Mouse (Mus musculus): ENCODE measurements around the gene Unc5b.
"Not testable (repeated sequence)": the region's sequence is repeated elsewhere in the genome, so short reads cannot be mapped to it uniquely, and the experiment has no call there.

Unc5b gene

DNA sequence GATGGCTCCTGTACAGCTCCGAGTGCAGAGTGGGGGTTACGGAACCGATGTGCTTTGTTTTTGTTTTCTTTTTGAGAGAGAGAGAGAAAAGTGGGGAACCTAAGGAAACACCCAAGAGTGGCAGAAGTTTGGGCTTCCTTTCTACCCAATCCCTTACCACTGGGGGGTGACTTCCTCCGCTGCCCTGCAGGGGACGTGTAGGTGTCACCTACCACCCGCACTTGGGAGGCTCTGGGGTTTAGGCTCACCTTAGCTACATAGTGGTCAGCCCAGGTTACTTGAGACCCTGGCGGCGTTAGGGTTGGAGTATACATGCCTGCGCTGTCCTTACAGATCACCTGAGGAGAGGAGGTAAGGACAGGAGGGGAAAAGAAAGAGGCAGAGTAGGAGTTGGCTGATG is 78.1 kb downstream of the Unc5b start:
- DNase-seq (ENCODE audit: low read depth): no peak

DNA sequence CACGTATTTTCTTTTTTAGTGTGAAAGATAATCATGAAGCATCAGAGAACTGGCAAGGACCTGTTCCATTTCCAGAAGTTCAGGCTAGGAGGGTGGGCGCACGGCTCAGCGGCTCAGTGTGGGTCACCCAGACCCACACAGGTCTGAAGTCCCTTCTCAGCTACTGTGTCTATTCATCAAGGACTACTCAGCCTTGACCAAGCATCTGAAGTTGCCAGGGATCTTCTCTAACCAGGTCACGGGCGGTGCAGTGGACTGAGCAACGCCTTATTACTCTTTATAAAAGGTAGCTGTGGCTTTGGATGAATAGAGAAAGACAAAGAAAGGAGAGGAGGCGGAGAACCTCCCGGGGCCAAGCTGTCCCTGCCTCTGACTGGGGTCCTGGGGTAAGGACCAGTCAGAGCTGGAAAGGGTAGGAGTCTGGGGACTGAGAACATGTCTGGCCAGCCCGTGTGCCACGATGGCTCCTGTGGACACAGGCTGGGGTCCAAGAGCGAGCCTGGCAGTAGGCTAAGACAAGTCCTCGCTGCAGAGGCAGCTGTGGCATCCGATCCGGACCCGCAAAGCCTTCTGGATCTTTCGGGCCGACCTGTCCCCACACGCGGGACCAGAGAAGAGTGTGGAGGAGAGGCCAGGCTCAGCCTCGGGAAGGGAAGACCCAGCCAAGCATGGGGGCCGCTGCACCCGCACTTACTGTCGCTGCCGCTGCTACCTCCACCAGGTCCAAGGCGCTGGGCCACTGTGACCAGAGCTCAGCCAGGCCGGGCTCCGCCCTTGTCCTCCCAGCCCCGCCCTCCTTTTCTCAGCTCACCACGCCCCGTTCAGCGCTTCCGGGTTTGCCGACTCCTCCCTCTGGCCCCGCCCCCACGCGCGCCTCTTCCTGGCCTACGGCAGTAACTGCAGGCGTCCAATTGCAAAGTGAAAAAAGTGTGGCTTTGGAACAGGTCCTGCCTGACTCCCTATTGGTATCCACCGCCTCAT is 79.1 kb downstream of the Unc5b start, which contains the start of gene Slc29a3:
Slc29a3 (minus strand) TSS at position 755 of the 981 bp plus-strand sequence.
- peak; percentile 84 for DNase-seq (ENCODE audit: low read depth)

DNA sequence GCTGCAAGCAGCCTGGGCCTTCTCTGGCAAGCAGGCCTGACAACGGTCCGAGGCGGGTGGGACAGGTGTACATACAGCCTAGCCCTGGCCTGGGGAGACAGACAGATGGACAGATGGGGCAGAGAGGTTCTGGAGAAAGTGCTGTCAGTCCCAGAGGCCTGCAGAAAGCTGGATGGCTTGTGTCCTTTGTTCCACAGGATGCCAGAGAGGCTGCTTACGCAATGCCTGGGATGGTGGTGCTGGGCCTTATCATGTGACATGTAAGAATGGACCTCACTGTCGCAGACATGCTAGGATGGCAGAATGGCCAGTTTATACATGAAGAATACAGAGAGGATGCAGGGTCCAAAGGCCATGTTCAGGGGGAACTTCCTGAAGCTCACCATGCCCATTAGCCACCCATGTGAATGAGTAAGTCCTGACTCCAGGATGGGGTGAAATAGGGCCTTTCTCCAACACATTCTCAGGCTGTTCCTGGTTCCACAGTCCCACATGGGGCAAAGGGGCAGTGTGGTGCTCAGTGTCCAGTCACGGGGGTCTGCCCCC is 83.6 kb downstream of the Unc5b start:
- no peak for DNase-seq (ENCODE audit: low read depth)

DNA sequence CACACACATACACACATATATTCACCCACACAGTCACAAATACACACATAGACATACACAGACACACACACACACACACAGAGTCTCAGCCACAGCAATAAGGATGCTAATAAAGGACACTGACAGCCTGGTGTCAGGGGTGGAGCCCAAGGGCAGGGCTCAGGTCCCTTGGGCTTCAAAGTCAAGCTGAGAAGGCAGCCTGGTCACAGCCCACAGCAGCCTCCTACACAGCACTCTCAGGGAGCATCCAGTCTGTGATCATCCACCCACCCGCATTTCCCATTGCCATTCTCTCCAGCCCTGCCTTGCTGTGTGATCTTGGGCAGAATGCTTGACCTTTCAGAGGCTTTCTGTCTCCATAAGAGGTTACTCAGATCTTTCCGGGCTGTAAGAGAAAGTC is 84.9 kb downstream of the Unc5b start:
- no peak for DNase-seq (ENCODE audit: low read depth)

DNA sequence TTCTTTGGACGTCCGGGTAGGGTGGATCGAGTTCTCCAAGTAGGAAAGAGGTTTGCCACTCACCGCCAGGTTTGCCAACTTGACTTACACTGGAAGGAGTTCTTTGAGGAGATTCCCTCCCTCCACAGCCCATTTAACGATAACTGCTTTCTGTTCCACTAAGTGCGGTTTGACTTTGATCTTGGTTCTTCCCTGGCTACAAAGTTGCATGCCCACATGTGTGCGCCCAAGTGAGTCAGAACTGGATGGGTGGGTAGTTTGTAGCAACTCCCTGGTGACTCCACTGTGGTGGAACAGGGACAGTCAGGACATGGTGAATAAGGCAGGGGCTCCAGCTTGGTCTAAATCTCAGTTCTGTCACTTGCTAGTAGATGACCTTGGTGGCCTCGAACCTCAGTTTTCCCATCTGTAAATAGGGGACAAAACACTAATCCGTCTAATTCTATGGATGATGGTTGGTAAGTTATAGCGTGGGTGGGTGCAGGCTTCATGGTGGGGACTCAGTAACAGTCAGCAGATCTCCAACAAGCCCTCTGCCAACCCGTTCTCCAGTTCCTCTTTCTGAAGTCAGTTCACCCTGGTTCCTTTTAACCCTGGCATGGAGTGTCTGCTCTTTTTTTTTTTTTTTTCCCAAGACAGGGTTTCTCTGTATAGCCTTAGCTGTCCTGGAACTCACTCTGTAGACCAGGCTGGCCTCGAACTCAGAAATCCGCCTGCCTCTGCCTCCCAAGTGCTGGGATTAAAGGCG is 86.7 kb downstream of the Unc5b start:
- DNase-seq (ENCODE audit: low read depth): no peak

DNA sequence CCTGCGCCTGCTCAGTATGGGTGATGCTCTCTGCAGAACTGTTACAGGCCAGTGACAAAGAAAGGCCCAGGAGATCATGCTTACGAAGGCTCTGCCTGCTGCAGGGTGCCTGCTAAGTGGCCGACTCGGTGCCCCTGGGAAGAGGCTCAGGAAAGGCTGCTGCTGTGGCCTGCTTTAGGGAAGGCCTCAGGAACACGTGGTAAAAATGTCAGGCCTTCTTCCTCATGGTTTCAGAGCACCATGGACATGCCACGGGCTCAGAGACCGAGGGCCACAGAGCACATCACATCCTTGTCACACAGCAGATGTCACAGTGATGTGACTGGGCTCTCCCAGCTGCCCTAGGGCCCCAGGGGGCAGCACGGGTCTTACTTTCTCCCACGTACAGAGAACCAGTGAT is 87.7 kb downstream of the Unc5b start:
- DNase-seq (ENCODE audit: low read depth): no peak

DNA sequence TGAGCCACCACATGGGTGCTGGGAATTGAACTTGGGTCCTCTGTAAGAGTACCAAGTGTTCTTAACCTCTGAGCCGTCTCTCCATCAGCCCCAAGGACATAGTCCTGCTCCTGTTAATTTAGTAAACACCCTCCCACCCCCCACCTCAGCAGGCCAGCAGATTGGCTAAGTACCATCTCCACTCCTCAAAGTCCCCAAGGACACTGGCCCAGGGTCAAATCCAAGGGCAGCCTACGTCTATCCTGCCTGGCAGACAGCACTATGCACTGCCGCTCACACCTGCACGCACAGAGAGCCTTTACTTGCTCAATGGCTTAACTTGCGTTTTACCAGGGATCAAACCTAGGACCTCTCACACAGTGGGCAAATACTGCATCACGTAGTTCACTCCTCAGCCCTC is 88.4 kb downstream of the Unc5b start:
- no peak for DNase-seq (ENCODE audit: low read depth)

DNA sequence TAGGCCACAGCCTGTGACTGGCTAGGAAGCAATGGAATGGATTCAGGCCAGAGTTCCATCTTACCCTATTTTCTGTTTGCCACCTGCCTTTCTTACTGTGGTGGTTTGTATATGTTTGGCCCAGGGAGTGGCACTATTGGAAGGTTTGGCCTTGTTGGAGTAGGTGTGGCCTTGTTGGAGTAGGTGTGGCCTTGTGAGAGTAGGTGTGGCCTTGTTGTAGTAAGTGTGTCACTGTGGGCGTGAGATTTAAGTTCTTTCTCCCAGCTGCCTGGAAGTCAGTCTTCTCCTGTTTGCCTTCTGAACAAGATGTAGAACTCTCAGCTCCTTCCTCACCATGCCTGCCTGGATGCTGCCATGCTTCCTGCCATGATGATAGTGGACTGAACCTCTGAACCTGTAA is 89.1 kb downstream of the Unc5b start:
- DNase-seq (ENCODE audit: low read depth): not testable (repeated sequence)

DNA sequence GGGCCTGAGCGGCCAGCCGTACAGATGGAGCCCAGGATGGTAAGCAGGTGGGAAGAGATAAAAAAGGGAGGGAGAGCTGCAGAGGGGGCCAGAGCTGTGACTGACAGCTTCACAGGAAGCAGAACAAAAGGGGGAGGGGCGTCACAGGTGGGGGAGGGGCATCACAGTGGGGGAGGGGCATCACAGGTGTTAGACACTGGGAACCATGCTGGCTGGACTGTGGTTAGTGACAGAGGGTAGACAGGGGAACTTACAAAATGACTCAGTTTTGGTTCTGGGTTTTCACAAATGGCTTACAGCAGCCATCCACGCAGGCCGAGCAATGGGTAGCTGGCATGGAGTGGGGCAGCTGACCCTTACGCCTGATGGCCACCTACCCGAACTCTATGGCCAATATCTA is 89.9 kb downstream of the Unc5b start:
- no peak for DNase-seq (ENCODE audit: low read depth)

DNA sequence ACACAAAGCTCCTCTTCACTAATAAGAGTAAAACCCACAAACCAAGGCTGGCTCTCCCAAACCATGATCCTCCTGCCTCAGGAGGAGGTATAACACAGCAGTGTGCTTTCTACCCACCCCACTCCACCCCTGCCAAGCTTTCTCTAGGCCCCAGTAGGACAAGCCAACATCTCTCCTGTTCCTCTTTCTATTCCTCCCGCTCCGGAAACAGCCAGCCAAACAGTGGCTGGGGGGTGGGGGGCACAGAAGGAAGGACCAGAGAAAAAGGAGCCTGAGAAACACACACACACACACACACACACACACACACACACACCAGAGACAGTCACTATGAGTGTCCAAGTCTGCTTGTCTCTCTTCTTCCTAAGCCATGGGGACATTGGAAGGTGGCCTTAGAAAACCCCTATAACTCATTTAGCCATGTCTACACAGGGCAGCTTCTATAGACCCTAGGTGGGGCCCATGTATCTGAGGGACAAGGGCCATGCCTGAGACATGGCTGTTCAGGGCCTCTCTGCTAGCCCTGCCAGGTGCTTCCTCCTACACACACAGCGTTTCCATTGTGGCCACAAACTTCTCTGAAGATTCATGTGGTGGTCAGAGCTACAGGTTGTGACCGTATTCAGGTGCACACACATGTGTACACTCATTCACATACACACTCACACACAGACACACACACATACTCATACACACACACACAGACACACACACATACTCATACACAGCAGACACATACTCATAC is 91.6 kb downstream of the Unc5b start:
- no peak for DNase-seq (ENCODE audit: low read depth)

DNA sequence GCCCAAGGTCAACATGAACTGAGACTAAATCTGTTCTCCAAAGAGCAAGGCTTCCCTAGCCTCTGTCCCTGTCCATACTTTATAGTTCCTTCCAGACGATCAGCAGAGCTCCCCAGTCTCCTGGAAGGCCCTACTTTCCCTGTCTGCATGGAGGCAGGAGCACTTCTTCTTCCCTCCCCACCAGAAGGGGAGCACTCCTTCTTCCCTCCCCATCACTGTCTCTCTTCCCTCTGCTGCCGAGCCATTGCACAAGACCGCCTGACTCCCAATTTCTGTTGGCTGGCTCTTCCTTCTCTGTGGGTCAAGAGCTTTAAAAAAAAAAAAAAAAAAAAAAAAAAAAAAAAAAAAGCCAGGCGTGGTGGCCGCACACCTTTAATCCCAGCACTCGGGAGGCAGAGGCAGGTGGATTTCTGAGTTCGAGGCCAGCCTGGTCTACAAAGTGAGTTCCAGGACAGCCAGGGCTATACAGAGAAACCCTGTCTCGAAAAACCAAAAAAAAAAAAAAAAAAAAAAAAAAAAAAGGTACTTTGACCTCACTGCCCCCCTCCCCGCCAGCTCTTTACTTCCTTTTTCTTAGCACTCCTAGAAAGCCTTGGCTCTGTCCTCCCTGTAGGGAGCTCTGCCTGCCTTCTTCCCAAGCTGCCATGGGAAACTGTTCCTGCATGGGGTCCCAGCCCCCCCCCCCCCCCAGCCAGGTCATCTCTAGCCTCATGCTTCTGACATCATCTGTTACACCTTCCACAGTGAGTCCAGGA is 93.3 kb downstream of the Unc5b start:
- no peak for DNase-seq (ENCODE audit: low read depth)

DNA sequence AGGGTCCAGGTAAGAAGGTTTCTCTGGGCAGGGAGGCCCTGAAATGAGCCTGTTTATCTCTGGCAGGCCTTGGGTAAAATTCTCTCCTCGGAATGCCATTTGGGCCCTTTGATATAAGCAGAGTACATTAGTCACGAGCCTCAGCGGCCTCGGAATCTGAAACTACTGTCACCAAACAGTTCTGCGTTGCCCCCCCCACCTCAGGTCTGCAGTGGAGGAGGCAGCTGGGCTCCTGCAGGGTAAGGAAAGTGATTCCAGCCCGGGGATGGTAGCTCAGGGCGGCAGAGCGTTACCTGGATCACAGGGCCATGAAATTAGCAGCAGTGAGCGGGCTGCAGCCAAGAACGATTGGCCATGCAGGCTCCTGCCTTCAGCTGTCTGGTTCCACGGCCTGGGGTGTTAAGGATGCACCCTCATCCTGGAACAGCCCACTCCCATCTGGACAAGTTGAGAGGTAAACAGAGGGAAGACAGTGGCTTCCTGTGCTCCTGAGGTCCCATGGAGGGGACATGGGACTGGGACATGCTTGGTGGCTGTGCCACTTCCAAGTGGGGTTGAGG is 94.1 kb downstream of the Unc5b start:
- DNase-seq (ENCODE audit: low read depth): no peak

DNA sequence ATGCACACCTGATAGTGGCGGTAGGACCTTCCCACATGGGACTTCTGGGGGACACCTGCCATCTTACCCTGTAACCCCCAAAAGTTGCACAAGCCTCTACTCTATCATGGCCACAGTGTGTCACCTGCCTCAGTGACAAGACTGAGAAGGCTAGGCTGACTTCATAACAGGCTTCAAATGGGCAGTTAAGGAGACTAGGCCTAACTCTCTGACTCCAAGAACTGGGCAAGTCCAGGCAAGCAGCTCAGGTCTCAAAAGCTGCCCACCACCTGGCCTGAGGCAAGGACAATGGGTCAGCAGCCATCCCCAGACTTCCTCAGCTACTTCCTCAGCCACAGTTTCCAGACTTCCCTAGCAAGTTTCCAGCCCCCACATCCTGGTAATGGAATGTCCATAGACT is 95.6 kb downstream of the Unc5b start:
- no peak for DNase-seq (ENCODE audit: low read depth)

DNA sequence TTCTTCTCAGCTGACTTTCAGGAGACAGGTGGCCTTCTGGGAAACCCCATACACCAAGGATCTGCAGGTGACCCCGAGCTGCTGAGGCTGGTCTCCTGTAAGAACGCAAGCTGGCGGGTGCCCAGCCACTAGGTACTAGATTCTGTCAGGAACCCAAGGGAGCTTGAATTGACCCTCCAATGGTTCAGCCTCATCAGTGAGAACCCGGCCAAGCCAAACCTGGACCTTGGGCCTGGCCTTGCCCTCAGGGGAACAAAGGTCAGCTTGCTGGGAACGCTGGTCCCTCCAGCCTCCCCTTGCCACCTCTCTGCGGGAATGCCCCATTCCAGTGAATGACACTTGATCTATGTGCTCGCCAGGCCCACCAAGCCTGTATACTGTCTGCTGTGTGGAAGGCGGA is 97.9 kb downstream of the Unc5b start:
- no peak for DNase-seq (ENCODE audit: low read depth)

DNA sequence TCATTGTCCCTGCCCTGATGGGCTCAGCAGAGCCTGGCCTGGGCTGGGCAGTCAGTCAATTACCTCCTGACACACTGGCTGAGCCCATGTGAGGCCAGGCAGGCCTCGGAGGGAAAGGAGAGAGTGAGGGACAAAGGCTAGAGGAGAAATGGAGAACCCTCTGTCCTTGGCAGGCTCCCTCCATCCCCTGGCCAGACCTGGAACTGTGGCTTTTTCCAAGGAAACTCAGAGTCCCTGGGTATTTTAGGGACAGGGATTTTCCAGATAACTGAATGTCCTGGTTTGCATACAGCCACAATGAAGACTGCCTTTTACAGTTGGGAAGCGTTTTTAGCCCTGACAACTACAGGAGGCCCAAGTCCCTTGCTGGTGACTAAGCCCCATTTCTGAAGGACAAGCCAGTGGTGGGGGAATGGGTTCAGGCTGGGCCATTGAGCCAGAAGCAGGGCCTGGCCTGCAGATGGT is 99.0 kb downstream of the Unc5b start:
- no peak for DNase-seq (ENCODE audit: low read depth)

DNA sequence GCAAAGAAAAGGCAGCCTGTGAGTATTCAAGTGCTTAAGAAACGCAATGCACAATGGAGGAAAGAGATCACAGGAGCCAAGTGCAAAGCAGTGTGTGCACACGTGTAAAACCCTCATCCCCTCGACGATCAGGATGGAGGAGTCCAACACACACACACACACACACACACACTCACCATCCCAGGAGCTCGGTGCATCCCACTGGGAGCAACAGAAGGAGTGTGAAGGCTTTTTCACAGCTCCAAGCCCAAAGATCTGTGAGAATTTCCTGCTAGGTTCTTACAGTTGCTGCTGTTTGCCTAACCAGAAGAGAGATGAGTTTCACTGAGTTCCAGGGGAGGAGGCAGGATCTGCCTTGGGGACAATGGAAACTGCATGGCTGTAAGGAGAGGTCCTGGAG is 99.6 kb downstream of the Unc5b start:
- no peak for DNase-seq (ENCODE audit: low read depth)

DNA sequence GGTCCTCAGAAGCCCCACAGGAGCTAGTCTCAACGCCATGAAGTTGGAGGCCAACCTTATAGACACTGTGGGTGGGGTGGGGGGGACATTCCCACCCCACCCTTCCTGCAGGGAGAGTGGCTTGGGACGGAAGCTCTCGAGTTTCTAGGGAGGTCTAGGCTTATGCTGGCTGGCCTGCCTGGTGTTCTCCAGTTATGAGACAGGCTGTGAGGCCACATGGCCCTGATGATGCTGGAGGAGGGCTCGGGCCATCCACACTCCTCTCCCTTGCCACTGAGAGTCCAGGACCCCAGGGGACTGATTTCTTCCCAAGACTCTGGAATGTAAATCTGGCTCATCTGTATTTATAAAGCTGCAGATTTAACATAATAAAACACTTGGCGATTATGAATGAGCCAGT is 104.1 kb downstream of the Unc5b start:
- no peak for DNase-seq (ENCODE audit: low read depth)

DNA sequence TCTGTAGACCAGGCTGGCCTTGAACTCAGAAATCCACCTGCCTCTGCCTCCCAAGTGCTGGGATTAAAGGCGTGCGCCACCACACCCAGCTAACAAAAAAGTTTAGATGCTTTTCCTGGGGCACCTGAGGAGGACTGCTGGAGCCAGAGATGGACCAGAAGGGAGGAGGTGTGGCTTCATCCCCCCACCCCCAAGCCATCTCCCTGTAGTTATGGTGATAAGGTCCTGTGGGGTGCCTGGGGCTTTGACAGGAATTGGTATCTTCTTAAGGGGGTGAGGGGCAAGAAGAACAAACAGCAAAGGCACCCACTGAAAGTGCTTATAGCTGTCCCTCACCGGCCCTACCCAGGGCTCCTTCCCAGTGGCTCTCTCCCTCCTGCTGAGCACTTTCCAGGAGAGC is 104.5 kb downstream of the Unc5b start:
- DNase-seq (ENCODE audit: low read depth): no peak

DNA sequence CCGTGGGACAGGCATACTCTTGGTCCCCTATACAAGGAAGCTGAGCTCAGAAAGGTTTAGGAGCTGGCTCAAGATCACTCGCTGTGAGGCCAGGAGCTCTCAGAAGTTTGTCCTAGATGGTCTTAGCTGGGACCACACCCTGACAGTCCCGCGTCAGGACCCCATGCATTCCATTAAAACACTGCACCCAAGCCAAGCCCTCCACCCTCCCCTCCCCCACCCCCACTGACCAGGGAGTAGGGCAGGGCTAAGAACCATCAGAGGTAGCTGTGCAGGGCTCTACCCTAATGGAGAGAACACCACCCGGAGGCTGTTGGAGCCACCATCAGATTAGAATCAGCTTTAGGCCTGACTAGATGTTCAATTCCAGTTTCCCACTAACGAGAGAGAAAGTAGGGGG is 106.9 kb downstream of the Unc5b start:
- DNase-seq (ENCODE audit: low read depth): no peak

DNA sequence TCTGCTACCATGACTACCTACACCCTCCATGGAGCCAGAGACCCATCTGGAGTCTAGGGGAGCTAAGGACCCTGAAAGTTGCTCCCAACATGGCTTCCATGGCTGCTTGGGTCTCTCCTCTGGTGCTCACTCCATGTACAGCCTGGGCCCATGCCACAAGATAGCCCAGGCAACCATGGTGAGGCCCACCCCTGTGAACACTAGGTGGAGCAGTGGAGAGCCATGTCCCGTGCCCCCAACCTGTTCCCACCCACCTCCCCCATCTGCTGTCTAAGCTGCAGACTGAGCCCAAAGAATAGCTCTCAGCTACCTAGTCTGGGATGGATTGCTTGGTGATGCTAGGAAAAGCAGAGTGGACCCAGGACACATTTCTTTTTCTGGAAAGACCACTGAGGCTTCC is 108.0 kb downstream of the Unc5b start:
- DNase-seq (ENCODE audit: low read depth): no peak

DNA sequence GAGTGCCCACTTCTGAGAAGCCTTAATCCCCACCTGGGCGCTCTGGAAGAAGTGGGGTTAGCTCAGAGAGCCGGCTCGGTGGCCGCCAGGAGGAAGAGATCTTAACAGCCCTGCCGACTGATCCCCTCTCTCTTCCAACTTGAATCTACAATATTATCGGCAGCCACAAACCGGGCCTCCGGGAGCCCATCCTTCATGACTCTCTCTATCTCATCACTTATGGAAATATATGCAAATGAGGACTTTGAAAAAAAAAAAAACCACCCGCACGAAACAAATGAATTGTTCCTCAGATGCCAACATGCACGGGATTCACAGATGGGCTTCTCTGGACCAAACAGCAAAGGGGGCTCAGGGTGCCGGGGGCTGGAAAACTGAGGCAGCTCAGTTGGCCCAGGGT is 109.7 kb downstream of the Unc5b start:
- DNase-seq (ENCODE audit: low read depth): no peak
